Mouse (Mus musculus) T-cell, adult 2 months (primary cell): Measurements from ENCODE around the gene Lat.
A peak's percentile ranks its signal among the peaks of the same experiment; 100 is the strongest.
"Not testable (repeated sequence)": the region's sequence is repeated elsewhere in the genome, so short reads cannot be mapped to it uniquely, and the experiment has no call there.

Source experiments
- DNase-seq: peaks from one replicate; pipeline ENCODE4 v3.0.0; 2022; ENCODE audit warnings: low spot score

The Lat gene

GRCm38 (mm10) chr7:126332691-126333090 lies 36.7 kb downstream of the Lat start:
- DNase-seq = no peak

GRCm38 (mm10) chr7:126330693-126331092 lies 38.7 kb downstream of the Lat start:
- DNase-seq = no peak

- DNase-seq = peak; percentile 59
These were observed 39.3 kb downstream of the Lat start for GRCm38 (mm10) chr7:126329907-126330645.

DNA sequence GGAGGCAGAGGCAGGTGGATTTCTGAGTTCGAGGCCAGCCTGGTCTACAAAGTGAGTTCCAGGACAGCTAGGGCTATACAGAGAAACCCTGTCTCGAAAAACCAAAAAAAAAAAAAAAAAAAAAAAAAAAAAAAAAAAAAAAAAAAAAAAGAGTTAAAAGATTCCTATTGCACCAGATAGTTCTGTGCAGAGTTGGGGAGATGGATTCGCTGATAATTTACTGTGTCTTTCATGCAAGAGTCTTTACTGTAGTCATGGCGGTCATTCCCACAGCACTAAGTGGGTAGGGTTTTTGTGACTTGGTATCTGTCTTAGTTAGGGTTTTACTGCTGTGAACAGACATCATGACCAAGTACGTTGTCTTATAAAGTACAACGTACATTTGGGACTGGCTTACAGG lies 40.5 kb downstream of the Lat start:
- not testable (repeated sequence) for DNase-seq

GRCm38 (mm10) chr7:126325576-126326273 lies 43.6 kb downstream of the Lat start:
- DNase-seq = not testable (repeated sequence)

GRCm38 (mm10) chr7:126324791-126325190 lies 44.6 kb downstream of the Lat start:
- no peak for DNase-seq

DNA sequence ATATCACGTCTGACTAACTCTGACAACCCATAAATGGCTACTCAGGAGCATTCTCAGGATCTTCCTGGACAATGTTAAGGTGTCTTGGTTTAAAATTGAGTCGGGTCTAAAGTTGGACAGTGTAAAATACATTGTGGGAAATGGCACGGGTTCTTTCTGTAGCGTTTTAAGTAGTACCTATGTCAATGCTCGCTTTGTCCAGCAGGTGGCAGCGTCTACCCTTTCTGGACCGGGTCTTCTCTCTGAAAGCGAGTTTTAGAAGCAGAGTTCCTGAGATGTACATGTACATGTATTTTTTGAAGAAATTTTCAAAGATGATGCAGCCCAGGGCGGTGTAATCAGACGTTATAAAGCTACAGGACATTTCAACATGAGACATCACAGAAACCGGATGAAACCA lies 45.6 kb downstream of the Lat start:
- peak; percentile 82 for DNase-seq

GRCm38 (mm10) chr7:126314273-126314672 lies 55.1 kb downstream of the Lat start:
- no peak for DNase-seq
